Mouse (Mus musculus): ENCODE data around the gene Nrxn1.

DNA sequence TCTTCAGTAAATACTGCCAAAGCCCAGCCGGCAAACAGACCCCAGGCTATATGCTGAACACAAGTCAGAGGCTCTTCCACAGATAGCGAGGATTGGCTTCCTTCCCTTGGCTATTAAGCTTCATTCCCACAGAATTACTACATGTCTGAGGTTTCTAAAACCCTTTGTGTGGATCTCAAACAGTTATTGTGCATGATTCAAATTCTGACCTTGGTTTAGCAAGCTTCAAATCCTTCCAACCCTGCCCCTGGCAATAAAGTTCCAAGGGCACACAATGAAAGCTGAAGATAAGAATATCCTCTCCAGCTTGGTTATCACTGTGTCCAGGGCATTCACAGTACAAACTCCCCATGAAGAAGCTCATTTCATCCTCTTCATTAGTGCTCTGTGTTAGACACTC, 416.2 kb downstream of the Nrxn1 start:
- TF ChIP-seq E2F4 (IDR thresholded peaks at IDR 0.05; ENCODE audit: insufficient read depth) (no peak), MYOD1 (IDR thresholded peaks at IDR 0.05; ENCODE audit: control insufficient read depth in 1 of 3, insufficient read length in 2 of 3, low read depth in 2 of 3) (no peak), POLR2A (IDR thresholded peaks at IDR 0.05; ENCODE audit: insufficient read length, low read depth) (no peak), CEBPB (IDR thresholded peaks at IDR 0.05; ENCODE audit: insufficient read depth, poor library complexity, severe bottlenecking) (no peak), TCF12 (IDR thresholded peaks at IDR 0.05; ENCODE audit: insufficient read depth, poor library complexity, severe bottlenecking) (no peak), MAX (IDR thresholded peaks at IDR 0.05; ENCODE audit: low read depth) (no peak), USF1 (IDR thresholded peaks at IDR 0.05; ENCODE audit: low read depth) (no peak)
